Mouse (Mus musculus) frontal cortex, adult (tissue): ENCODE results near the gene Eefsec.

Experiments used
- ATAC-seq: cut with Nextera tagmentation; 2 replicates; pipeline ENCODE4 v1.9.2; 2017; ENCODE audit warnings: mild to moderate bottlenecking, moderate library complexity, mixed read lengths; ENCODE audit not compliant: low TSS enrichment

The Eefsec gene

GRCm38 (mm10) chr6:88210182-88210581 is 236.2 kb downstream of the Eefsec start:
- ATAC-seq: no peak

- ATAC-seq: no peak
Measured at GRCm38 (mm10) chr6:88209453-88209852, 236.9 kb downstream of the Eefsec start.

GRCm38 (mm10) chr6:88208321-88208720 is 238.0 kb downstream of the Eefsec start:
- ATAC-seq: no peak

DNA sequence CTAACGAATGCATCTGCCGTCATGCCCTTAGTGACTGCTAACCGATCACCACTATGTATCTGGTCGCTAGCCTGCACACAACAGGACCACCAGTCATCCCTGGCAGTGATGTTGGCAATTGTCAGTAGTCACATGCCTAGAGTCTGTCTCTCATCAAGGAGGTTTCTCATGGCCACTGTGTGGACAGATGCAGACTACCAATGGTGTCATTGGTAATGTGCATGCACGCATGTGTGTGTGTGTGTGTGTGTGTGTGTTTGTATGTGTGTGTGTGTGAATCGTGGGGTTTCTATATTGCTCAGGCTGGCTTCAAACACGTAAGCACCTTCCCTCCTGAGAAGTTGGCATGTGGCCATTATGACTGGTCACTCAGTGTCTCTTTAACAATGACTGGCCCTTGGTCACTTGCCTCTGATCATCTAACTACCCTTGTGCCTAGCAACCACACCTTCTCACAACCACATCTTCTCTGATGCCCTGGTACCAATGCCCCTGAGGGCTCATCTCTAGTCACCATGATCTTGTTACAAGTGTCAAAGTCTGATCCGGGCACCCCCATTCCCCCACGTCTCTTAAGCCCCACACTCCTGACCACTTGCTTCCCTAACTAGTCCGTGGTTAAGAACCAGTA is 238.8 kb downstream of the Eefsec start:
- no peak for ATAC-seq
